Mouse (Mus musculus): ENCODE results near the gene Isg20. TPM values are rescaled to one million over a fixed set of nuclear protein-coding genes. Genes with fewer than 3 reads are reported as not detected.
A peak's percentile ranks its signal among the peaks of the same experiment; 100 is the strongest.

Gene Isg20
- 3.0 TPM in 2 replicates for polyA plus RNA-seq (2015; fragmentation: Nextera tagmentation; extraction: Ambion mirVana)

GRCm38 (mm10) chr7:78912974-78913474 is at the start of gene Isg20:
Gene Isg20 (plus strand): TSS chr7:78913424.
- Histone ChIP-seq H3K36me3 (ENCODE audit: insufficient read depth, low read length) (peaks cover 5% of the 10 kb centered on the region), H3K9ac (replicated peaks; ENCODE audit: low read length) (peak within 1 kb of the TSS; percentile 36), H3K9me3 (ENCODE audit: low read length) (no peaks in the 10 kb centered on the region), H3K4me2 (replicated peaks; ENCODE audit: low read depth, low read length) (peak within 1 kb of the TSS; percentile 56), H3K27me3 (ENCODE audit: insufficient read depth, low read length) (no peaks in the 10 kb centered on the region), H3K27ac (ENCODE audit: low read length) (no peak within 1 kb of the TSS), H3K4me3 (ENCODE audit: low read length) (peak within 1 kb of the TSS; percentile 28), H3K4me1 (ENCODE audit: insufficient read depth, low read length) (peaks cover 8% of the 10 kb centered on the region)
- WGBS = 64% methylated on average over 5 of the region's 5 CpGs
- ATAC-seq (ENCODE audit: low FRiP score, low TSS enrichment) = no peak

GRCm38 (mm10) chr7:78863796-78864445 is 49.3 kb upstream of the Isg20 start:
- H3K4me2 ChIP-seq (replicated peaks; ENCODE audit: low read depth, low read length) = no peak overlapping the region
- 62% methylated on average over 7 of the region's 7 CpGs for WGBS
- no peak for ATAC-seq (ENCODE audit: low FRiP score, low TSS enrichment)
- no peaks in the 10 kb centered on the region for H3K27me3 ChIP-seq (ENCODE audit: insufficient read depth, low read length)
- H3K4me3 ChIP-seq (ENCODE audit: low read length) = no peak overlapping the region
- no peaks in the 10 kb centered on the region for H3K4me1 ChIP-seq (ENCODE audit: insufficient read depth, low read length)
- no peaks in the 10 kb centered on the region for H3K9me3 ChIP-seq (ENCODE audit: low read length)
- no peak overlapping the region for H3K27ac ChIP-seq (ENCODE audit: low read length)
- no peak overlapping the region for H3K9ac ChIP-seq (replicated peaks; ENCODE audit: low read length)
- H3K36me3 ChIP-seq (ENCODE audit: insufficient read depth, low read length) = no peaks in the 10 kb centered on the region

GRCm38 (mm10) chr7:78864446-78864802 is 48.8 kb upstream of the Isg20 start:
- Histone ChIP-seq H3K9ac (replicated peaks; ENCODE audit: low read length) (no peak overlapping the region), H3K4me1 (ENCODE audit: insufficient read depth, low read length) (no peaks in the 10 kb centered on the region), H3K4me2 (replicated peaks; ENCODE audit: low read depth, low read length) (no peak overlapping the region), H3K9me3 (ENCODE audit: low read length) (no peaks in the 10 kb centered on the region), H3K27ac (ENCODE audit: low read length) (no peak overlapping the region), H3K27me3 (ENCODE audit: insufficient read depth, low read length) (no peaks in the 10 kb centered on the region), H3K36me3 (ENCODE audit: insufficient read depth, low read length) (no peaks in the 10 kb centered on the region), H3K4me3 (ENCODE audit: low read length) (no peak overlapping the region)
- 49% methylated on average over 4 of the region's 4 CpGs for WGBS
- ATAC-seq (ENCODE audit: low FRiP score, low TSS enrichment) = no peak

GRCm38 (mm10) chr7:78865212-78865949 is 47.8 kb upstream of the Isg20 start:
- no peaks in the 10 kb centered on the region for H3K27me3 ChIP-seq (ENCODE audit: insufficient read depth, low read length)
- H3K4me1 ChIP-seq (ENCODE audit: insufficient read depth, low read length) = no peaks in the 10 kb centered on the region
- 45% methylated on average over 12 of the region's 12 CpGs for WGBS
- H3K4me3 ChIP-seq (ENCODE audit: low read length) = no peak overlapping the region
- no peaks in the 10 kb centered on the region for H3K9me3 ChIP-seq (ENCODE audit: low read length)
- H3K36me3 ChIP-seq (ENCODE audit: insufficient read depth, low read length) = no peaks in the 10 kb centered on the region
- no peak overlapping the region for H3K9ac ChIP-seq (replicated peaks; ENCODE audit: low read length)
- no peak overlapping the region for H3K4me2 ChIP-seq (replicated peaks; ENCODE audit: low read depth, low read length)
- H3K27ac ChIP-seq (ENCODE audit: low read length) = no peak overlapping the region
- ATAC-seq (ENCODE audit: low FRiP score, low TSS enrichment) = 0 out of 2 replicates have a peak, but pooled peaks have one; percentile 49

- H3K27me3 ChIP-seq (ENCODE audit: insufficient read depth, low read length) = no peaks in the 10 kb centered on the region
- H3K4me2 ChIP-seq (replicated peaks; ENCODE audit: low read depth, low read length) = no peak overlapping the region
- 0 out of 2 replicates have a peak, but pooled peaks have one; percentile 49 for ATAC-seq (ENCODE audit: low FRiP score, low TSS enrichment)
- H3K27ac ChIP-seq (ENCODE audit: low read length) = no peak overlapping the region
- no peak overlapping the region for H3K9ac ChIP-seq (replicated peaks; ENCODE audit: low read length)
- H3K9me3 ChIP-seq (ENCODE audit: low read length) = no peaks in the 10 kb centered on the region
- 24% methylated on average over 5 of the region's 5 CpGs for WGBS
- no peaks in the 10 kb centered on the region for H3K36me3 ChIP-seq (ENCODE audit: insufficient read depth, low read length)
- no peak overlapping the region for H3K4me3 ChIP-seq (ENCODE audit: low read length)
- H3K4me1 ChIP-seq (ENCODE audit: insufficient read depth, low read length) = no peaks in the 10 kb centered on the region
These were observed 44.5 kb upstream of the Isg20 start for GRCm38 (mm10) chr7:78868731-78869130.

- 84% methylated on average over 6 of the region's 6 CpGs for WGBS
- Histone ChIP-seq H3K27me3 (ENCODE audit: insufficient read depth, low read length) (no peaks in the 10 kb centered on the region), H3K36me3 (ENCODE audit: insufficient read depth, low read length) (no peaks in the 10 kb centered on the region), H3K4me2 (replicated peaks; ENCODE audit: low read depth, low read length) (no peak overlapping the region), H3K27ac (ENCODE audit: low read length) (no peak overlapping the region), H3K9ac (replicated peaks; ENCODE audit: low read length) (no peak overlapping the region), H3K4me3 (ENCODE audit: low read length) (no peak overlapping the region), H3K9me3 (ENCODE audit: low read length) (no peaks in the 10 kb centered on the region), H3K4me1 (ENCODE audit: insufficient read depth, low read length) (no peaks in the 10 kb centered on the region)
- ATAC-seq (ENCODE audit: low FRiP score, low TSS enrichment) = no peak
These were observed 40.9 kb upstream of the Isg20 start for GRCm38 (mm10) chr7:78872366-78872765.

- no peak overlapping the region for H3K27ac ChIP-seq (ENCODE audit: low read length)
- WGBS = 69% methylated on average over 5 of the region's 5 CpGs
- H3K9me3 ChIP-seq (ENCODE audit: low read length) = no peaks in the 10 kb centered on the region
- H3K27me3 ChIP-seq (ENCODE audit: insufficient read depth, low read length) = no peaks in the 10 kb centered on the region
- H3K4me2 ChIP-seq (replicated peaks; ENCODE audit: low read depth, low read length) = no peak overlapping the region
- no peak for ATAC-seq (ENCODE audit: low FRiP score, low TSS enrichment)
- no peak overlapping the region for H3K9ac ChIP-seq (replicated peaks; ENCODE audit: low read length)
- no peaks in the 10 kb centered on the region for H3K4me1 ChIP-seq (ENCODE audit: insufficient read depth, low read length)
- H3K4me3 ChIP-seq (ENCODE audit: low read length) = no peak overlapping the region
- no peaks in the 10 kb centered on the region for H3K36me3 ChIP-seq (ENCODE audit: insufficient read depth, low read length)
These were observed 40.4 kb upstream of the Isg20 start for GRCm38 (mm10) chr7:78872831-78873230.

GRCm38 (mm10) chr7:78881607-78882468 is 31.4 kb upstream of the Isg20 start:
- H3K9ac ChIP-seq (replicated peaks; ENCODE audit: low read length) = no peak overlapping the region
- peak overlapping the region; percentile 48 for H3K4me2 ChIP-seq (replicated peaks; ENCODE audit: low read depth, low read length)
- H3K27ac ChIP-seq (ENCODE audit: low read length) = no peak overlapping the region
- WGBS = 14% methylated on average over 15 of the region's 16 CpGs
- H3K4me3 ChIP-seq (ENCODE audit: low read length) = peak overlapping the region; percentile 32
- no peaks in the 10 kb centered on the region for H3K9me3 ChIP-seq (ENCODE audit: low read length)
- no peaks in the 10 kb centered on the region for H3K36me3 ChIP-seq (ENCODE audit: insufficient read depth, low read length)
- H3K4me1 ChIP-seq (ENCODE audit: insufficient read depth, low read length) = peaks cover 21% of the 10 kb centered on the region
- H3K27me3 ChIP-seq (ENCODE audit: insufficient read depth, low read length) = peaks cover 54% of the 10 kb centered on the region
- no peak for ATAC-seq (ENCODE audit: low FRiP score, low TSS enrichment)

GRCm38 (mm10) chr7:78882469-78882837 is 30.8 kb upstream of the Isg20 start:
- H3K4me2 ChIP-seq (replicated peaks; ENCODE audit: low read depth, low read length) = peak overlapping the region; percentile 48
- peak overlapping the region; percentile 32 for H3K4me3 ChIP-seq (ENCODE audit: low read length)
- H3K27ac ChIP-seq (ENCODE audit: low read length) = no peak overlapping the region
- peaks cover 59% of the 10 kb centered on the region for H3K27me3 ChIP-seq (ENCODE audit: insufficient read depth, low read length)
- no peak overlapping the region for H3K9ac ChIP-seq (replicated peaks; ENCODE audit: low read length)
- no peaks in the 10 kb centered on the region for H3K36me3 ChIP-seq (ENCODE audit: insufficient read depth, low read length)
- no peaks in the 10 kb centered on the region for H3K9me3 ChIP-seq (ENCODE audit: low read length)
- ATAC-seq (ENCODE audit: low FRiP score, low TSS enrichment) = peak; percentile 55; the same call in 1 of the 2 replicates
- H3K4me1 ChIP-seq (ENCODE audit: insufficient read depth, low read length) = peaks cover 21% of the 10 kb centered on the region
- 3% methylated on average over 23 of the region's 23 CpGs for WGBS
